Mouse (Mus musculus) urinary bladder, postnatal 36 days (tissue): ENCODE data around the gene Fam122a.

Source experiments
- DNase-seq, 2 experiments: peaks; one replicate each; pipeline ENCODE4 v3.0.0; 2022; ENCODE audit warnings: low spot score in 2 of 2, mixed read lengths in 1 of 2

The Fam122a gene

DNA sequence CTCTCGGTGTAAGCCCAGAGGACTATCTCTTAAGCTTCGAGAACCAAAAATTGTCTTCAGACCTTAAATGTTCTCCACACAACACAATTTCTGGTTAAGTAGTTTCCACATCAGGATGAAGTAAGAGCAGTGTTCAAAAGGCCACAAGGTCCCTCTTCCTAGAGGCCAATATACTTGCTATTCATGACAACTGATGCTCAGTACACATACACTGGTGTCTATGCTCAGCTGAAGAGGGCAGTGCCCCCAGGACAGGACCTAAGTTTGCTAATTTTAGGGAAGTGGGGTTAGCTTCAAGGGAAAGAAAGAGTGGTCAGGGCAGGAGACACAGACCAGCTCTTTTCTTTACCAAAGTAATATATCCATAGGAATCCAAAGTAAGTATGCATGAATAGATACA lies 45.8 kb downstream of the Fam122a start:
- no peak for DNase-seq

DNA sequence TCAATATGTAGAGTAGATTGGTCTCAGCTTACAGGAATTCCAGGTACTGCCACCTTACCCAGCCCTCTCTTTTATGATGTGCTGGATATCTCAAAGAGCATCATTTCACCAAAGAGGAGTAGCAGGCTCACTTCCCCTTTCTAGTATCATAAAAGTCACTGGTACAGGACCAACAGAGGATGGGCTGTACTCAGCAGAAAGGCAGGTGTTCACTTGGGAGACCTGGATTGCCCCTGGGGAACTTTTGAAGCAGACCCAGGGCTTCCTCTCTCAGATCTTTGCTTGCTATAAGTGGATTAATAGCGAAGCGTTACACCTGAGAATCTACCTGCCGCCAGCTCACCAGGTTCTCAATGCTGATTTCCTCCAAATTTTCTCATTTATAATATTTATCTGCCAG lies 49.1 kb downstream of the Fam122a start:
- DNase-seq, result no peak

- DNase-seq, result peak in 1 of 2 experiments; percentile 5
These were observed 49.9 kb downstream of the Fam122a start for GRCm38 (mm10) chr19:24427258-24427657.

DNA sequence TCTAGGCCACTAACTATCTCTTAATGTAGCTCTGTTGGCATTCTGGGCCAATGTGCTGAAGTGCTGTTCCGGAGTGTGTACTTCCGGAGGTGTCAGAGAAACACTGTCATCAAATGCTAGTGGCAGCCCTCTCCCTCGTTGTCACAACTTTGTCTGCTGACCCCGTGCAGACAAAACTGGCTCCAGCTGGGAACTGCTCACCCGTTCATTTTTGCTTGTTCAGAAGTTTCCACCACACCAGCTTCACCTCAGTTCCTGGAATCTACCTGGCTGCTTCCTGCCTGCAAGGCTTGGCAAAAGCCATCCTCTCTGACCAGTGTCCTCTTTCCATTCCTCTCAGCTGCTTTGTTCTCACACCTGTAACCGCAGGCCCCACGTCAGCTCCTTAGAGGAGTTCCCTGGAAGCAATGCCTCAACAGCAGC lies 50.4 kb downstream of the Fam122a start:
- DNase-seq, result no peak
